Mouse (Mus musculus): ENCODE measurements at regions not wholly inside any gene's neighbourhood (a gene's known extent, or its start where the extent isn't known, plus 50 kb on each side); places are given as distances from the start of the nearest gene placed in this dataset.

- no peak for TF ChIP-seq CTCF (IDR thresholded peaks at IDR 0.05 in 2 of 3, conservative IDR thresholded peaks at IDR 0.05 in 1 of 3; ENCODE audit: control insufficient read depth in 1 of 3, insufficient read depth in 1 of 3, low read depth in 2 of 3, low read length in 3 of 3, poor library complexity in 1 of 3, severe bottlenecking in 1 of 3)
- no peak for TF ChIP-seq ETS1 (IDR thresholded peaks at IDR 0.05; ENCODE audit: low read depth, low read length)
- no peak for TF ChIP-seq ZC3H11A (IDR thresholded peaks at IDR 0.05; ENCODE audit: low read depth, low read length)
- no peak for TF ChIP-seq E2F4 (IDR thresholded peaks at IDR 0.05; ENCODE audit: borderline replicate concordance, low read depth, low read length)
- TF ChIP-seq POLR2A (IDR thresholded peaks at IDR 0.05; ENCODE audit: control insufficient read depth in 1 of 2, insufficient read depth in 1 of 2, low read depth in 1 of 2, low read length in 2 of 2, poor library complexity in 1 of 2), result no peak
- TF ChIP-seq MEF2A (IDR thresholded peaks at IDR 0.05; ENCODE audit: extremely low read depth, insufficient replicate concordance, low read depth, low read length, poor library complexity, severe bottlenecking), result no peak
- TF ChIP-seq BHLHE40 (IDR thresholded peaks at IDR 0.05; ENCODE audit: borderline replicate concordance, low read depth, low read length), result no peak
These were observed 346.8 kb upstream of the Prkd1 start for GRCm38 (mm10) chr12:50995664-50996063.

Measured in MEL (cell line).